ENCODE assay signal across 10 mouse cellular contexts in the genomic region with DNA sequence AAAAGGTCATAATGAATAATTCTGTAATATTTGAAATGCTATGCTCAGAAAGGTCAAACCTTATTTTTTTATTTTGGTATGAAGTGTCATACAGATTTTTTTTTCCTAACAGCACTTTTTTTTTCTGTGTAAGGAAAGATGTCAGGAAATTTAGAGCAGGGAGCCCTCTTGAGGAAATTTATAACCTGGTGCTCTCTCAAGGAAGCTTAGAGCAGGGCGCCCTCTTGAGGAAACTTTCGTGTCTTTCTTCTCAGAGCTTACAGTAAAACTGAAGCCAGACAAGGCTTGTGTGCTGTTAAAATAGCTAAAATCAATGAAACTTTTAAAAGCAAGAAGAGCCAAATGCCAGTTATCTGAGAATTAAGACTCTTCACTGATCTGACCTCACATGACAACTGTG.
DNase-seq lines count a peak whose midpoint lies in the region; ATAC-seq and TF ChIP-seq lines count a peak whose summit lies in the region.
"Had no signal": no experiment of that assay in that cellular context is flagged by ENCODE, and none has a peak within 500 bp of the region (broad histone marks: within the 10 kb centered on the region; RNA-seq: fewer than 3 reads in every experiment).

No protein-coding gene starts in this region.

- DNase-seq in A20 (ENCODE audit: low read depth, low spot score) (peak; percentile 74), Patski (ENCODE audit: low read depth, low spot score) (no peak)
- DNase-seq in cerebellum, postnatal 25 days: peak; percentile 66 to 84
- peak; percentile 63 for DNase-seq in gastrocnemius, adult 2 months
- peak; percentile 86 for DNase-seq in layer of hippocampus, adult 11-12 months (ENCODE audit: low spot score)
- peak; percentile 84 for DNase-seq in lung, postnatal 10 days
- peak; percentile 61 for DNase-seq in right cerebral cortex, postnatal 25 days

- H3K27me3 ChIP-seq in Patski: no peaks in the 10 kb centered on the region
- H3K27me3 ChIP-seq: embryonic facial prominence, embryonic 15.5 days; neural tube, embryonic 13.5 days had no signal

- H3K4me3 ChIP-seq in gastrocnemius, adult 2 months: no peak overlapping the region
- H3K4me3 ChIP-seq: embryonic facial prominence, embryonic 15.5 days; neural tube, embryonic 13.5 days had no signal

- POLR2A ChIA-PET in Patski (lab: Charles Lee): no interaction called here

- H3K27ac ChIP-seq in gastrocnemius, adult 2 months: no peak overlapping the region
- H3K27ac ChIP-seq: embryonic facial prominence, embryonic 15.5 days; neural tube, embryonic 13.5 days had no signal

- intact Hi-C loops in gastrocnemius, adult 2 months (cut with DNase I): loop anchor here (1.0 to 5.0 kb wide), 2 partner anchors 156 to 959 kb away; no protein-coding TSS in a partner anchor

- no peak for ATAC-seq in Patski
- no peak for ATAC-seq in megakaryocyte-erythroid progenitor cell, adult 5-6 weeks (replicated peaks; ENCODE audit: low FRiP score, low TSS enrichment, poor library complexity, severe bottlenecking)

- in situ Hi-C loops in Patski (cut with MboI; ENCODE audit: low pct_unique_long_range_greater_than_20kb): loop anchor here (10.0 to 25.0 kb wide), 3 partner anchors 156 to 944 kb away; no protein-coding TSS in a partner anchor

- peak; percentile 83 for TF ChIP-seq CTCF in Patski (IDR thresholded peaks at IDR 0.05)
- peak; percentile 86 for TF ChIP-seq CTCF in gastrocnemius, adult 2 months (IDR thresholded peaks at IDR 0.05)

- CTCF ChIA-PET in Patski (lab: Charles Lee): interaction anchor here (0.6 to 2.5 kb wide), 15 partner anchors 8 to 968 kb away, joined by 3 to 15 read pairs (median 4); no protein-coding TSS in a partner anchor
